Mouse (Mus musculus): ENCODE data around the gene Cyp2d11.

Gene Cyp2d11

DNA sequence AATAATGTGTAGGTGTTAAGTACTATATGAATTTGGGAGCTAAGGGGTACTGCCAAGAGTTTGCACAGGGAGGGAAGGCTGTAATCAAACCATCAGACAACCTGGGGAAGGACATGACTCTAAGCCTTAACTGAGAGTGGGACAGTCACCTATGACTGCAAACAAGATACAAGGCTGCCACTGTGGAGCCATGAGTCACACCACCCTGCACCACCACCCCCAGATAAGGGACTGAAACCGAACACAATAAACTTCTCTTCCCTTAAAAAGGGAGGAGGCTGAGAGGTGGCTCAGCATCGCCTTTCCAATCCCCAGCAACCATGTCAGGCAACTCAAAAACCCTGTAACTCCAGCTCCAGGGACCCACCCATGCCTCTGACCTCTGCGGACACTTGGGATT, 42.3 kb downstream of the Cyp2d11 start:
- DNase-seq (ENCODE audit: low read depth), result no peak

DNA sequence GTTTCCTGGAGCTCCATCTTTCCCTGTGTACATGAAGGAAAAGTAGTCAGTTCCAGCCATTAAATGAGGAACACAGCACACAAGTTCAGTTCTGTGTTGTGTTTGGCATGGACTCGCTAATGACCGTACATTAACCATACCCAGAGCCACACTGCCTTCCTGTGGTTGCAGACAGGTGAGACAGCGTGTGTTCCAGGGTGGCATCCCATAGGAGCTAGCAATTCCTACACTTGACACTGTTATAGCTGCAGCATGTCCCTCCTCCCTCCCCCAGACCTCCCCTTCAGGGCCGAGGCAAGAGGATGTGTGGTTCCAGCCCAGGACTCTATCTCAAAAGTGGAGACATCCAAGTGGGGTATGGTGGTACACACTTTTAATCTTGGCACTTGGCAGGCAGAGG, 43.5 kb downstream of the Cyp2d11 start:
- no peak for DNase-seq (ENCODE audit: low read depth)

DNA sequence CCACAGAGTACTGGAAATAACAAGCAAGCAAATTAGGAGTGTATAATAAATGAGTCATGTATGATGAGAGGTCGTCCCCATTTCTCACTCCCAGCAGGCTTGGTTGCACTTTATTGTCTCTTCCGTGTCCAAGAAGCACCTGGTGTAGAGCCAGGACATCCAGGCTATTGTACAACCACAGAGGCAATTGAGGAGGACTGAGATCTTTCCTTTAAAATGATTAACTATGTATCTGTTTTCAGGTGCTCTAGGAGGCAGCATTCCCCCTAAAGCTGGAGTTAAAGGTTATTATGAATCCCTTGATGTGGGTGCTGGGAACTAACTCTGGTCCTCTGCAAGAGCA, 44.9 kb downstream of the Cyp2d11 start:
- no peak for DNase-seq (ENCODE audit: low read depth)

DNA sequence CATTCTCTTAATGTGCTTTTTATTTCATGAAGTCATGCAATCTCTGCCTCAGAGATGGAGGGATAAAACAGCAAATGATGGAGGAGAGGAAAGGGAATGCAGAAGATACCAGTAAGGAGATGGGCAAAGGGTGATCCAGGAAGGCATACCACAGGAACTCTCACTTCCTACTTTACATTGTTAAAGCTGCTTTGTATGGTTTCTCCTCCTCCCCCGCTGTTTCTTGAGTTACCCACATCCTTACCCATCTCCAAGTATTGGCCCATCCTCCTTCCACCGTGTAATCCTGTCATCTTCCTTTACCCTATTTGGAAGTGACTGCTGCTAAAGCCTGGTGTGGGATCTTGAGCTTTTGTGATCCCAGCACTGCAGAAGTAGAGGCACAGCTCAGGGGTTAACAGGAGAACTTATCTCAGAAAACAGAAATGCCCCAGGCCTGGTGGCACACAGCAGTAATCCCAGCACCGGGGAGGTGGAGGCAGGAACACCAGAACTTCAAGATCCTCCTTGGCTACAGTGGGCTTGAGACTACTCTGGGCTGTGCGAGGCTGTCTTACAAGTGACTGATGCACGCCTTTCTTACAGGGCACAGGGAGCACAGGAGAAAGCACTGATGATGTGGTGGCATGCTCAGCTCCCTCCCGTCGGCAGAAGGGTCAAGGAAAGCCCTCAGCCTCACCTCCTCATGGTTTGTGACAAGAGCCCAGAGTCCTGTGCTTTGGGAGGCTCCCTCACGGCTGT, 45.4 kb downstream of the Cyp2d11 start:
- no peak for DNase-seq (ENCODE audit: low read depth)

DNA sequence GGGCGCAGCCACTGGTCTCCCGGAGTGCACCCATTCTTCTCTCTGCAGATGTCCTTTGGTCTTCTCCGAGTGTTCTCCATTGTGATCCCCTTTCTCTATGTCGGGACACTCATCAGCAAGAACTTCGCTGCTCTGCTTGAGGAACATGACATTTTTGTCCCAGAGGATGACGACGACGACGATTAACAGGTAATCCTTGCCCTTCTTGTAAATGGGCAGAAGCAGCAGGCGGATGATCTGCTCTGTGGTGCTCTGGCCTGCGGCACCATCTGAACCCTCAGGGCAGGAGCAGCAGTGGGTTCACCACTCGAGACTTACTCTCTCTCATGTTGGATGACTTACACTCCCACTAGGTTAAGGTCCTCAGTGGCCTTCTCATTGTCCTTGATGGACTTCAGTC, 46.0 kb downstream of the Cyp2d11 start:
- no peak for DNase-seq (ENCODE audit: low read depth)

DNA sequence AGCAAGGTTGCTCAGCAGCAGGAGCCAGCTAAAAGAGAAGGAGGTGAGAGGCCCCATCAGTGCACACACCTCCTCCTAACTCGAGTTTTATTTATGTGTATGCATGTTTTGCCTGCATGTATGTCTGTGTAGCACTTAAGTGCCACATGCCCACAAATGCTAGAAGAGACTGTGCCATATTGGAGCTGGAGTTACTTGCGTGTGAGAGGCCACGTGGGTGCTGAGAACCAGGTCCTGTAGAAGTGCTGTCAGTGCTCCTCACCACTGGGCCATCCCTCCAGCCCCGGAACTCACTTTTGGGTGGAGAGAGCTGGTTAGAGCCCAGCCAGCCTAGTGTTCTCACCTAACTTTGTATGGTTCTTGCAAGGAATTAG, 46.5 kb downstream of the Cyp2d11 start:
- no peak for DNase-seq (ENCODE audit: low read depth)

DNA sequence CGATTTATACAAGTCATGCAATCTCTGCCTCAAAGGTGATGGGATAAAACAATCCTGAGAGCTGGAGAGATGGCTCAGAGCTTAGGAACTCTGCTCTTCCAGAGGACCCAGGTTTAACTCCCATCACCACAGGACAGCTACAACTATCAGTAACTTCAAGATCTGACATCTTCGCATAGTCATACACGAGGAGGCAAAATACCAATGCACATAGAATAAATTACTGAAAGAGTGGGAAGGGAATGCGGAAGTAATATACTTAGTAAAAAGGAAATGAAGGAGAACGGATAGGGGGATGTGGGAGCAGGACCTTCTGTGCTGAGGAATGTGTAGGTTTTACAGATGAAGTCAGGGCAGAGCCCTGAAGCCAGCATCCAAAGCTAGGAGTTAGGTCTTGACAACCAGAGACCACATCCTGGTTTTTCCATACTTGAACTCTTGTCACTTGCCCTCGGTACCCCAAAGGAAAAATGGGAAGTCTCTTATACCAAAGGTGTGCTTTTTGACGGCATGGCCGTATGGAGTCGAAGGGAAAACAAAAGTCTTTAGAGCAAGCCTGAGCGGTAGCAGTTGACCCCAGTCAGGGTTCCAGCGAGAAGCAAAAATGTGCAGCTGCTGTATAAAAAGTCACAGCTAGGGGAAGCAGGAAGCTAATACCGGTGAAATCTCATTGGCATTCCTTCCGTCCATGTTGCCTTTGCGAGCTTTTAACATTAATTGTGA, 47.1 kb downstream of the Cyp2d11 start:
- DNase-seq (ENCODE audit: low read depth), result no peak

DNA sequence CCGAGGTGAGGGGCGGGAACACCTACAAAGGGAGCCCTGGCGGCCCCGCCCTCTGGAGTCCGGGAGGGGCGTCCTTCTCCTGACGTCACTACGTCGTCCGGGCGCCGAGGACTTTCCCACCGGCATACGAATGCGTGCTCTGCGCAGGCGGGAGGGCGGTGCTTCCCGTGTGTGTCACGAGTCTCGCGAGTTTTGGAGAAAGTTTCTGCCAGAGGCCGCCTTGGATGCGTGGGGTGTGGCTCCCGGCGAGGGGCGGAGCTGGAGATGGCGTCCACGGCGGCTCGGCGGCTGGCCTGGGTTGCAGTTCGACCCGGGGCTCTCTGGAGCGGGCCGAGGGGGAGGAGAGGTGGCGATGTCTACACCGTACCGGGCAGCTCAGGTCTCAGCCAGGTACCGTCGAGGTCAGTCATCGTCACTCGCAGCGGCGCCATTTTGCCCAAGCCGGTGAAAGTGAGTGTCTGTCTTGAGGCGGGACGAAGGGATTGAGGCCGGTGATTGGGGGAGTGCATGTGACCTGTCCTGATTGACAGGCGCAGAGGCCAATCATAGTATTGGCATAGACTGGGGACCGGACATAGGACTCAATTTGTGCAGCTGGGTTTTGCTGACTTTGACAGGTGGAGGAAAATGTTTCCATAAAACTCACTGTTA, 47.9 kb downstream of the Cyp2d11 start:
- DNase-seq (ENCODE audit: low read depth), result peak; percentile 99

DNA sequence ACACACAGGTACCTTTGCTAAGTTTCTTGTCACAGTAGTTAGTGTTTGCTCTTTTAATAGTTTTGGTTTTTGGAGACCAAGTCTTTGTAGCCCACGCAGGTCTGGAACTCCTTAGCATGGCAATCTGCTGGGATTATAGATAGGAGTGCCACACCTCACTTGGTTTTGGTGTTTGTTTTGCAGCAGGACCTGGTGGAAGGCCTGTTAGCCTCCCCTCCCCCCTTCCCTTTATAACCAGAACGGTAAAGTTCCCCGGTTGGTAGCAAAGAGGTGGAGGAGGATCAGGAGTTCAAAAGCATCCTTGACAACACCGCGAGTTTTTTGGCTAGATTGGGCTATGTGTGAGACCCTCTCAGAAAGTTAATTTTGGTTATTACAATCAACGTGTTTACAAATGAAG, 48.9 kb downstream of the Cyp2d11 start:
- DNase-seq (ENCODE audit: low read depth), result no peak

DNA sequence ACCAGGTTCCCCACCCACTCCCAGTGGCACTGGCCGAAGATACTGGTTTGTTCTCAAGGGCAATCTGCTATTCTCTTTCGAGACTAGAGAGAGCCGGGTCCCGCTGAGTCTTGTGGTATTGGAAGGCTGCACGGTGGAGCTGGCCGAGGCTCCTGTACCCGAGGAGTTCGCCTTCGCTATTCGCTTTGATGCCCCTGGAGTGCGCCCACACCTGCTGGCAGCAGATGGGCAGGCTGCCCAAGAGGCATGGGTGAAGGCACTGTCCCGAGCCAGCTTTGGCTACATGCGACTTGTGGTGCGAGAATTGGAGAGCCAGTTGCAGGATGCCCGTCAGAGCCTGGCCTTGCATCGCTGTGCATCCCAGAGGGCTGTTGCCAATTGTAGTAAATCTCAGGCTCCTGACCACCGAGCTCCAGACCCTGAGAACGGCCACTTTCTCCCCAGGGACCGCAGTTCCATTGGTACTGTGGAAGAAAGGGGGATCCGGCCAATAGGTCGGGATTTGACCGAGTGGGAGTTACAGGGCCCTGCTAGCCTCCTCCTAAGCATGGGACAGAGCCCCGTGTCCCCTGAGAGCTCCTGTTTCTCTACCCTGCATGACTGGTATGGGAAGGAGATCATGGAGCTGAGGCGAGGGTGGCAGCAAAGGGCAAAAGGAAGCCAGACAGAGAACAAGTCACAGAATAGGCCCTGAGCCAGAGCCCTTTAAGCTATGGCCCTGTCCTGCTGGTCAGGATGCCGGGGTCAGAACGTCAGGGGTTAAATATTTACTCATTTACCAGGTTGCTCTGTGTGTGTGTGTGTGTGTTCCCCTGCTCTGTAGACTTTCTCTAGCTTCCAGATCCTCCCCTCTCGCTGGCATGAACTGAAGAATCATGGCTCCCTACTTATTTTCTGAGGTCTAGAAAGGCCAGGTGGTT, 50.2 kb downstream of the Cyp2d11 start:
- no peak for DNase-seq (ENCODE audit: low read depth)

DNA sequence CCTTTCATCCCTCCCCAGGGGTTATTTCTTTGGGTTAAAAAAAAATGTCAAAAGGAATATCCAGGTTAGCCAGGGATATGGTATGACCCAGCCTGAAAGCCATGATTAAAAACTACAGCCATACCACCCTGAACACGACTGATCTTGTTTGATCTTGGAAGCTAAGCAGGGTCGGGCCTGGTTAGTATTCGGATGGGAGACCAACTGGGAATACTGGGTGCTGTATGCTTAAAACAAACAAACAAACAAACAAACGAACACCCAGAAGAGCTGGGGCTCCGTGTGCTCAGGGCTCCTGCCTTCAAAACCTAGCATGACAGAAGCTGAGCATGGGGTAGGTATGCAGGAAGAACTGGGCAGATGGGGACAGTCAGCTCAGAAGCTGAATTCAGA, 51.3 kb downstream of the Cyp2d11 start:
- no peak for DNase-seq (ENCODE audit: low read depth)

DNA sequence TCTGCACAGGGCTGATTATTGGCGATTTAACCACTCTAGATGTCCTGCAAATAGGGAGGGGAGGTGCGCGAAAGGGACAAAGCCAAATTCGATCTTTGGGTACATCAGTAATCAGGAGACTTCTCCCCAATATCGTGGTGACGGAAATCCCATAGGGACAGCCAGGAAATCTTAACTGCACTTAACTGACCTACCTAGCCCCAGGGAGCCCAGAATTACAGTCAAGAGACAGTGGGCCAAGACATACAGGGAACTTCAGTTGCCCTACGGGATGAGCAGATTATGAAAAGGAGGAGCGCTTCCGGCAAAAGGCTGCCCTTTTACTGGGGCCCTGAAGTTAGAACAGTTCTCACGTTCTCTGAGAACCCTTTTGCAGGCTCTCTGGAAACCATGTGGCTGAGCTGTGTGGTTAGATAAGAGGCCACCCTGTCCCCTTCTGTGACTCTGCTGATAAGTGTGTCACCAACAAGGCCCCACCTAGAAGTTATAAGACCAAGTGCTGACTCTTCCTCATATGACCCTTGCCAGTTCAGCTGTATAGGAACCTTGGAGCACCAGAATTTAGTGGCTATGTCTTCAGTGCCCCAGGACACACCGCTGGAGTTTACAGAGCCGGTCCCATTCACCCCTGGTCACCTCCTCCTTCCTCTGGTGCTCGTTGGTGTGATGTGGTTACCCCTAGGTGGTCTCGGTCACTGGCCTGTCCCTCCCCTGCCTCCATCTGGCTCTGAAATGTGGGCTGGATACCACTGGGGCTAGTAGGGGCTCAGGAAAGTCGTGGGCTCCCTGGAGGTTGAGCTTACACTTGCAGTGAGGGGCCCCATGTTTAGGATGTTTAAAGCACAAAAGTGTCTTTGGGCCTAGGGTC, 51.9 kb downstream of the Cyp2d11 start:
- peak; percentile 71 for DNase-seq (ENCODE audit: low read depth)

DNA sequence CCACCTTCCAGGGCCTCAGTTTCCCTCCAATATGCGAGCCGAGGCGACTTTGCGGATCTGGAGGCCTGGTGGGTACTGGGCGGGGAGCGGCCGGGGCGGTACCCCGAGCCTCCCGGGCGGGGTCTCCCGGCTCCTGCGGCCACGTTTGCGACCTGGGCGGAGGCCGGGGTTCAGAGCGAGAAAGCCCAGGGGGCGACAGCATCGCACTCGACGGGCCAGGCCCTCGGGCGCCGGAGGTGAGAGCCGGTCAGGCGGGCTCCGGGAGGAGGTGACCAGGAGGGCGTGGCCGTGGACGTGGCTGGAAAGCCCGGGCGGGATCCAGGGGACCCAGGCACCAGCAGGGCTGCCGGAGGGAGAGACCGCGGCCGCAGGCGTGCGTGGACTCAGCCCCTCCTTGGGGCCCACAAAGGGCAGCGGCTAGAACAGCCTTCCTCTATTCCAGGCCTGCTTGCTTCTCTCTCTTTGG, 52.8 kb downstream of the Cyp2d11 start:
- DNase-seq (ENCODE audit: low read depth), result no peak

DNA sequence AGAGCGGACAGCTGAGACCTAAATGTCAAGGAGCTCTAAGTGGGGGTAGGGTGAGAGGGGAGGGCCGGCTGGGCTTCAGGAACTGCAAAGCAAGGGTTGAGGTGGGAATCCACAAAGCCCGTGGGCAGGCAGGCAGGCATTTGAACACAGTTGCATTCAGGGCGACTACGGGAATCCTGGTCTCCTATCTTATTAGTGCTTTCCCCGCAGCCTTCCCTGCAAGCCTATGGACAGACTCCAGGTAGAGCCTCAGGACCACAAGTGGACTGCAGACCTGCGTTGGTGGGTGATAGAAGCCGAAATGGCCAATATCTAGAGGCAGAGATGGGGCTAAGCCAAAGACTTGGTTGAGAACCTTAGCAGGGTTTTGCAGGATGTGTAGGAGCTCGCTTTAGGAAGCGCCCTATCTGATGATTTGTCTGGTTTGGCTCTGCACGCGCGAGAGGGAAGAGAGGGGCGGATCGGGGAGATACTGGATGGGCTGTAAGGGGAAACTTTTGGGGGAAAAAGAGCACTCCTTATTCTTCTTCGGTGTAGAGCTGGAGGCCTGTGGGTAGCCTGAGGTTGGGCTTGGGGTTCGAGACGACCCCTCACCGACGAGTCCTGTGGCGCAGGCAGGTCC, 53.3 kb downstream of the Cyp2d11 start:
- DNase-seq (ENCODE audit: low read depth), result no peak

DNA sequence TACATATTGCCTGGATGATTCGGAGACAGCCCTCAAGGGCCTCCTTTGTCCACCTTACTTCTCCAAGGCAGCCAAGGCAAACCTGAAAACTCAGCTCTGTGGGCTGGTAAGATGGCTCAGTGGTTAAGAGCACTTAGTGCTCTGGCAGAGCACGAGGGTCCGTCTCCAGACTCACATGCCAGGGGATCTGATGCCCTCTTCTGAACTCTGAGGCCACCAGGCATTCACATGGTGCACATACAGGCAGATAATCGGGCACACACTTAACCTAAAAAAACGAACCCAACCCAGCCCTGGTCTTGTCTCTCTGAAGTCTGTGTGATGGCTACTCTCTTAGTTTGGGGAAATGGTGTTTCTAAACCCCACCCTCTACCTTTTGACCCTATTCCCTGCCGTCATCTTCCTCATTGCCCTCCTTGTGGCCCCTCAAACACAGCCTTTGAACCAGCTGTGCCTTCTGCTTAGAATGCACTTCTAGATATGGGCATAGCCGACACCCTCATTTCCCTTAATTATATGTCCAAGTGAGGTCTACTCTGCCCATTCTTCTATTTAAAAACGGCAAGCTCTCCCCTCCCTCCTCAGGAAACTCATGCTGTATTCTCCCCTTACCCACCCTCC, 54.1 kb downstream of the Cyp2d11 start:
- no peak for DNase-seq (ENCODE audit: low read depth)
